Mouse (Mus musculus) stomach, postnatal 0 days (tissue): Measurements from ENCODE around the gene Pgp. TPM values are rescaled to one million over a fixed set of nuclear protein-coding genes. Genes with fewer than 3 reads are reported as not detected.

Experiments
- ATAC-seq: fragments of 200-750 bp; cut with Nextera tagmentation; 2 replicates; pipeline ENCODE4 v1.8.0; 2017; ENCODE audit not compliant: low FRiP score, low TSS enrichment
- DNase-seq: peaks from one replicate; pipeline ENCODE4 v3.0.0-alpha.2; 2016; ENCODE audit warnings: low spot score
- H3K27ac ChIP-seq: fragments of 300-500 bp; sonication (generic); replicated peaks from 2 replicates; pipeline ENCODE4 v1.5.1; 2014; ENCODE audit warnings: mild to moderate bottlenecking, control low read depth
- H3K27me3 ChIP-seq: fragments of 300-500 bp; sonication (generic); 2 replicates; pipeline ENCODE4 v1.6.1; 2014; ENCODE audit warnings: low read length; ENCODE audit not compliant: control insufficient read depth, insufficient read depth
- H3K36me3 ChIP-seq: fragments of 300-500 bp; sonication (generic); 2 replicates; pipeline ENCODE4 v1.6.1; 2014; ENCODE audit warnings: low read length, mixed read lengths; ENCODE audit not compliant: control insufficient read depth, insufficient read depth
- H3K4me1 ChIP-seq: fragments of 300-500 bp; sonication (generic); replicated peaks from 2 replicates; pipeline ENCODE4 v1.6.1; 2014; ENCODE audit warnings: antibody characterized with exemption; ENCODE audit not compliant: control insufficient read depth, insufficient read depth
- H3K4me2 ChIP-seq: fragments of 300-500 bp; sonication (generic); replicated peaks from 2 replicates; pipeline ENCODE4 v1.6.1; 2014; ENCODE audit warnings: low read depth, mild to moderate bottlenecking, control low read depth, moderate library complexity
- H3K4me3 ChIP-seq: fragments of 300-500 bp; sonication (generic); 2 replicates; pipeline ENCODE4 v1.5.1; 2014; ENCODE audit warnings: low read depth, low read length, control low read depth
- H3K9ac ChIP-seq: fragments of 300-500 bp; sonication (generic); 2 replicates; pipeline ENCODE4 v1.6.1; 2014; ENCODE audit warnings: mild to moderate bottlenecking, low read length, control low read depth, mixed read lengths
- H3K9me3 ChIP-seq: fragments of 300-500 bp; sonication (generic); 2 replicates; pipeline ENCODE4 v1.6.1; 2016; ENCODE audit warnings: low read length; ENCODE audit not compliant: control insufficient read depth
- CTCF ChIP-seq: IDR thresholded peaks from 2 replicates; pipeline ENCODE4 v1.5.1; 2016; ENCODE audit warnings: antibody characterized with exemption, low read depth, mild to moderate bottlenecking, moderate library complexity
- EP300 ChIP-seq: optimal IDR thresholded peaks from 2 replicates; pipeline ENCODE3; 2016; ENCODE audit warnings: antibody characterized with exemption
- WGBS: fragments of 180-500 bp; shearing (Covaris S2); extraction: QIAGEN DNeasy Blood & Tissue Kit; methylation state at CpG from one replicate; pipeline ENCODE4 v1.1.7; 2014; 5-methylcytosine and 5-hydroxymethylcytosine counted together
- polyA plus RNA-seq: library from polyadenylated mRNA; unstranded; fragments of >200 nt; fragmentation: Nextera tagmentation; extraction: Ambion mirVana; gene quantifications from 2 replicates; pipeline ENCODE4 v1.2.1, GENCODE M21; 2015

Gene Pgp
- polyA plus RNA-seq, 1 experiment from 2014 or later, result 48.9 TPM

GRCm38 (mm10) chr17:24483495-24483894 lies 13.3 kb downstream of the Pgp start:
- Histone ChIP-seq H3K4me2 (no peak overlapping the region), H3K4me3 (no peak overlapping the region), H3K9me3 (no peaks in the 10 kb centered on the region), H3K36me3 (no peaks in the 10 kb centered on the region), H3K27me3 (no peaks in the 10 kb centered on the region), H3K4me1 (no peaks in the 10 kb centered on the region), H3K27ac (no peak overlapping the region), H3K9ac (no peak overlapping the region)
- 88% methylated on average over 3 of the region's 3 CpGs for WGBS
- TF ChIP-seq CTCF, result no peak
- TF ChIP-seq EP300, result no peak
- ATAC-seq (no peak), DNase-seq (no peak)

GRCm38 (mm10) chr17:24485090-24485860 lies 15.1 kb downstream of the Pgp start:
- Histone ChIP-seq H3K4me1 (no peaks in the 10 kb centered on the region; the same call in 1 of the 2 replicates), H3K27me3 (no peaks in the 10 kb centered on the region), H3K4me3 (no peak overlapping the region), H3K9me3 (no peaks in the 10 kb centered on the region), H3K9ac (no peak overlapping the region), H3K4me2 (no peak overlapping the region), H3K27ac (no peak overlapping the region), H3K36me3 (no peaks in the 10 kb centered on the region)
- no peak for TF ChIP-seq EP300
- TF ChIP-seq CTCF, result no peak
- no peak for DNase-seq
- 46% methylated on average over 10 of the region's 11 CpGs for WGBS
- no peak for ATAC-seq

- DNase-seq (peak; percentile 45), ATAC-seq (peak; percentile 57)
- Histone ChIP-seq H3K4me1 (no peaks in the 10 kb centered on the region; the same call in 1 of the 2 replicates), H3K9me3 (no peaks in the 10 kb centered on the region), H3K9ac (peak within 1 kb of the TSS; percentile 67), H3K27me3 (no peaks in the 10 kb centered on the region), H3K36me3 (no peaks in the 10 kb centered on the region), H3K27ac (no peak within 1 kb of the TSS), H3K4me3 (peak within 1 kb of the TSS; percentile 59), H3K4me2 (peak within 1 kb of the TSS; percentile 93)
- no peak for TF ChIP-seq CTCF
- TF ChIP-seq EP300, result no peak
- WGBS, result 2% methylated on average over 43 of the region's 45 CpGs
Measured at GRCm38 (mm10) chr17:24488186-24488661, 18.0 kb downstream of the Pgp start, which contains the start of gene Caskin1. Caskin1 (plus strand) TSS chr17:24488601.

GRCm38 (mm10) chr17:24488662-24489264 lies 18.6 kb downstream of the Pgp start:
- TF ChIP-seq CTCF, result no peak
- TF ChIP-seq EP300, result no peak
- DNase-seq, result no peak
- ATAC-seq, result peak; percentile 59
- peak overlapping the region; percentile 93 for H3K4me2 ChIP-seq
- peak overlapping the region; percentile 67 for H3K9ac ChIP-seq
- H3K9me3 ChIP-seq, result no peaks in the 10 kb centered on the region
- H3K4me3 ChIP-seq, result peak overlapping the region; percentile 59
- no peaks in the 10 kb centered on the region; the same call in 1 of the 2 replicates for H3K4me1 ChIP-seq
- H3K36me3 ChIP-seq, result no peaks in the 10 kb centered on the region
- under 1% methylated on average over 43 of the region's 81 CpGs for WGBS
- no peaks in the 10 kb centered on the region for H3K27me3 ChIP-seq
- H3K27ac ChIP-seq, result no peak overlapping the region

- ATAC-seq, result peak; percentile 3; the same call in 1 of the 2 replicates
- 29% methylated on average over 17 of the region's 19 CpGs for WGBS
- Histone ChIP-seq H3K4me3 (peak overlapping the region; percentile 59), H3K36me3 (no peaks in the 10 kb centered on the region), H3K4me1 (no peaks in the 10 kb centered on the region; the same call in 1 of the 2 replicates), H3K9me3 (no peaks in the 10 kb centered on the region), H3K9ac (peak overlapping the region; percentile 67), H3K4me2 (peak overlapping the region; percentile 93), H3K27ac (no peak overlapping the region), H3K27me3 (no peaks in the 10 kb centered on the region)
- DNase-seq, result no peak
- TF ChIP-seq EP300 (no peak), CTCF (no peak)
Measured at GRCm38 (mm10) chr17:24489265-24490030, 19.3 kb downstream of the Pgp start.
